Mouse (Mus musculus) kidney, adult 11 months (tissue): ENCODE results near the gene Fnbp1l.
A peak's percentile ranks its signal among the peaks of the same experiment; 100 is the strongest.

Experiments
- DNase-seq: peaks from one replicate; pipeline ENCODE4 v3.0.0; 2022

Fnbp1l gene

GRCm38 (mm10) chr3:122603229-122603628 lies 16.3 kb downstream of the Fnbp1l start:
- DNase-seq, result no peak

GRCm38 (mm10) chr3:122602370-122602769 lies 17.1 kb downstream of the Fnbp1l start:
- DNase-seq, result no peak

DNA sequence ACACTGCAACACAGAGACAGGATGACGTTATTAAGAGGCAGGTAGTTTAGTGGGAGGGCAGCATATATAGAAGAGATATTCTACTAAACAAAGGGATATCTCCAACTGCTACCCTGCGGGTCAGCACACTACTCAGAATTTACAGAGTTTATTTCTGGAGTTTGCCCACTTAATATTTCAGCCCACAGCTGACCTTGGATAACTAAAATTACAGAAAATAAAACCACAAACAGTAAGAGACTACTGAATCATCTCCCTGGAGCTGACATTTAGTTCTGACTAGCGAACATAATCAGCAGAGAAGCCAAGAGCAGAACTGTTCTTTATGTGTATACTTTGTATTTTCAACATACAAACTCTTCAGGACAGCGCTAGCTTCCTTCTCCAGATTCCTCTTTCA lies 20.2 kb downstream of the Fnbp1l start:
- DNase-seq, result no peak

DNA sequence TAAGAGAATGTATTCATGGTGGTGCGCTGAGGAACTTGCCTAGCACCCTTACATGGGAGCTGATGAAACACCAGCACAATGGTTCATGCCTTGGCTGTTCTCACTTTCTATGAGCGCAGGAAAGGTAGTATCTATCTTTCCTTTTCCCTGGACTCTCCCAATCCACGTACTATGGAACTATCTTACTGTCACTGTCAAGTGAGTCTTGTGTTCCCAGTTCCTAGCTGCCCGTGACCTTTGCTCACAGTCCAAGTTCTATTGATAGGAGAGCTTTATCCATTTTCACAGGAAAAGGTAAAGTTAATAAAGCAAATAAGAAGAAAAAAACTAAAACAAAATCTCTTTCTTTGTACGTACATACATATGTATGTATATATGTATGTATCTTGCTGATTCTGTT lies 28.7 kb downstream of the Fnbp1l start:
- DNase-seq, result no peak

DNA sequence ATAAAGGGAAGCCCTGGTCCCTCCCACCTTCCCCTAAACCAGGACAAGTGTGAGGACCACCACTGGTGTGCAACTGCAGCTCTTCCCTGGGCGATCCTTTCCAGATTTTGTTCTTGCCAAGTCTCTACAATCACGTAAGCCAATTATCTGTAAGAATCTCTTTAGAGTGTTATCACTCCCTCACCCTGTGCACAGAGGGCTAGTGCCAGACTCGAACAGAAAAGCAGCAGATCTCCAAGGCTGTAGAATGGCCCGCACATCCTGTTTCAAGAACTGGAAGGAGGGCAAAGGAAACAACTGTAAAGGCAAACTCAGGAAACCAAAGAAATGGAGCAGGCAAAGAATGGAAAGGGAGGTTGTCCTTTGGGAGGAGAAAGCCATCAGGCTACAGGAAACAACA lies 29.2 kb downstream of the Fnbp1l start:
- DNase-seq, result no peak

DNA sequence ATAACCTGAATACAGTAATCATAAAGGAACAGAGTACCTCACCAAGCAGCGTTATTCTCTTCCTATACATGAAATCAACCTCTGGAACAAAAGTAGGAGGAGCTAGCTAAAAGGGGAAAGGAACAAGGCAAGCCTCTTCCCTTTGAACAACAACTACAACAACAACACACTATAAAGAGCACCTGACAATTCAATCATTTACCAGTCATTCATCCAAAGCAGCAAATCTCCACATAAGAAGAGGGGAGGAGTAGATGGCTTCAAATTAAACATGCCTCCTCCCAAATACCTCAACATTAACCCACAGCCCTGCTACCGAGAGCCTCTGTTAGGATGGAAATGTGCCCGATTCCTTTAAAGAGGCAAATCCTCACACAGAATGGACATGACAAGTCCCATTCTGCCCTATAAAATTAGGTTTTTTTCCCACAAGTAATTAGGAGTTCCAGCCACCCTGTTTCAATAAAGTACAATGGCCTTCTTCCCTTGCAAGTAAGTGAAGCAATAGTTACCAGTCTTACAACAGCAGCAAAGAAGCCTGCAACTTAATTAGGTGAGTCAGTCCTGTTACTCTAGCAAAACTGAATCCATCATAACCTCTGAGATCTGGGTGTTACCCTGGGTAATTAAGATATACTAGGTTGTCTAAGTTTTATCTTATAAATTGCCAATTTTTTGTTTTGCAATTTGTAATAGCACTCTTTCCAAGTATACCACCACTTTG lies 32.4 kb downstream of the Fnbp1l start:
- DNase-seq, result no peak

DNA sequence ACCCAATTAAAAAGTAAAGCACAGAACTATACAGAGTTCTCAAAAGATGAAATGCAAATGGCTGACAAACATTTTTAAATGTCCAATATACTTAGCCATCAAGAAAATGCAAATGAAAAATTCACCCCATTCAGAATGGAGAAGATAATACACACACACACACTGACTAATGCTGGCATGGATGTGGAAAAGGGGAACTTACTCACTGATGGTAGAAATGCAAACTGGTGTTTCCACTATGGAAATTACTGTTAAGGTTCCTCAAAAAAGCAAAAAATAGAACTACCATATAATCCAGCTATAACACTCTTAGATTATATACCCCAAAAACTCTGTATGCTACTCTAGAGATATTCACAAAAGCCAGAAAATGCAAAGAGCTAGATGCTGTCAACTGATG lies 42.2 kb downstream of the Fnbp1l start:
- no peak for DNase-seq

- DNase-seq, result no peak
These were observed 44.6 kb downstream of the Fnbp1l start for GRCm38 (mm10) chr3:122574921-122575320.

- DNase-seq, result no peak
These were observed 45.9 kb downstream of the Fnbp1l start for GRCm38 (mm10) chr3:122573426-122574286.

DNA sequence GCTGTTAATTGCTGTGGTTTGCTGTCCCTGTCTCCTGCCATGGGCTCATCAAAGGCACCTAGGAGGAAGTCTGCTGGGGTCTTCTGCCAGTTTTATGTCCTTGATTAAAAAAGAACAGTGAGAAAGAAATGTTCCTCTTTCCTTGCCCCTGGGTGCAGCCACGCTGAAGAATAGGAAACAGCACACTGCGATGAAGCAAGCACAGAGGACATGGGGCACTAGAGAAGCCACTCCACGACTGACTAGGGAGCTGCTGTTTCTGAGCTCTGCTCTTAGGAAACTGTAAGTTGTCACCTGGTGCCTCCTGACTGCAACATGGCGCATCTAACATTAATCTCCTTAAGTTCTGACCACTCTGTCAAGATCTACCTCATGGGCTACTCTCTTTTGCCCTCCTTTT lies 53.0 kb downstream of the Fnbp1l start:
- DNase-seq, result no peak

DNA sequence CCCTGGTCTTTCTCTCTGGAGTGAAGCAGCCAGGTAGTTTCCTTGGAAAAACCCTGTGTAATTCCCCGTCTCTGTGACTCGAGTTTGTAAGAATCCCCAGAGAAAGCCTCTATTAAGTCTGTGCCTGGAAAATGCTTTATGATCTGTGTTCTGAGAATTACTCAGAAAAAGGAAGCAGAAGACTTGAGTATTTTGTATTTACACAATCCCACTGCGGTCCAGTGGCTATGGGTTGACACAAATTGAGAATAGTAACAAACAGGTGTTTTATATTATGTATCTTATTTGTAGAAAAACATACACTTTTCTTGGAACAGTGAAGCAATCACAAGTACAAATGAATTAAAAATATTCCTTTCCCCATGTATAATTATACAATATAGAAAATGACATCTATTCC lies 53.4 kb downstream of the Fnbp1l start:
- DNase-seq, result no peak

GRCm38 (mm10) chr3:122565285-122565684 lies 54.2 kb downstream of the Fnbp1l start:
- DNase-seq, result peak; percentile 24

DNA sequence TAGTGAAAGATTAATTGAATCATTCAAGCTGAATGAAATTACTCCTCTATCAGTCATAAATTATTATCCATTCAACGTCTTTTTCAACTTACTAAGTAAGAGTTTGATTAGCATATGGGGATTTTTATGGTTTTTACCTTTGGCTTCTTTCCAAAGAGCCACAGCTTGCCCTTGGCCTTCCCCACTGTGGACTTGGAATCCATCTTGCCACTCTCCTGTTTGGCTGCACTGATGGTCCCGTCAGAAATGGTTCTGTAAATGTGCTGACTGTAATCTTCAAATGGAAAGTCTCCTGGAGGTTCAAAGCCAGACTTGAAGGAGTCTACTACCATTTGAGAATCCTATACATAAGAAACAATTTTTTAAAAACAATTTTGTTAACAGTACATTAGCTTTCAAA lies 61.7 kb downstream of the Fnbp1l start:
- no peak for DNase-seq

DNA sequence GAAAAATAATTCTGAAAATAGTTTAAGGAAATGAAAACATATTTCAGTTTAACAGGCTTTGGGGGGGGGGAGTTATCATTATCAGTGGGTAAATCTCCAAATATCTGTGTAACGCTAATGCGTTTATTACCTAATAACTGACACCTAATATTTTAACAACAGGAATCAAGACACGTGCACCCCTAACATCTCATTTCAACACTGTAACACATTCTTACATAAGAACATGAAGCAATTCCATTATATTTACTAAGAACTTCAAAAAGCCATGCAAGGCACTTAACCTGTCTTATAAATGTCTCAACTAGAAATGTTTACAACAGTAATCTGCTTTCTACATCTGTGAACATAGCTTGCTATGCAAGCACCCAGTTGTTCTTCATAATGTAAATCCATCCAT lies 68.3 kb downstream of the Fnbp1l start:
- DNase-seq, result no peak

DNA sequence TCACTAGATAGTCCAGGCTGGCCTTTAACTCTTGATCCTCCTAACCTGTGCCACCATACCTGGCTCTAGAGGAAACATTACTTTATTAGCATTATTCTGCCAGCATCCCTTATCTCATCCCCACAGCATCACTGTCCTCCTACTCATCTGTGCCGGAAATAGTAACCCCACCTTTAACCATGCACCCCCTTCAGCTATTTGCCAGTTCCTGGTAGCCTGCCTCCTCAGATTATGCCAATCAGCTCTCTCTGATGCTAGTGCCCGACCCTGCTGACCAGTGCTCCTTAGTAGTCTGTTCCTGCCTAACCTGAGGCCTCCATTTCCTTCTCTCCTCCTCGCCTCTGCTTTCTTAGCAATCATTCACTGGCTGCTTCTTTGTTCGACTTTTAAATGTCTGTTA lies 72.0 kb downstream of the Fnbp1l start:
- no peak for DNase-seq

DNA sequence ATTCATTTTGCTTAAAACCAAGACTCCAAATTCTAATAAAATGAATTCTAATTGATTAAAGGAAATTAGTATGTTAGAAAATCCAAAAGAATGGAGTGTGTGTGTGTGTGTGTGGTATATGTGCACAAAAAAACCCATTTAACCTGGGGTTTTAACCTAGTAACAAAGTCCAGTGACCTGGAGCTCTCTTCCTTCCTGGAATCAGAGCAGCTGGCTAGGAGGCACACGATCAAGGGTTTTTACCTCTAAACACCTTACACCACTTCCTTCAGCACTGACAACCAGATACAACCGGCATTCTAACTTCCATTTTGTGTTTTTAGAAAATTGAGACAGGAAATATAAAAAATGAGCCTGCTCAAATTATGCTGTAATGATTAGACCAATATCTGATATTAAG lies 74.2 kb downstream of the Fnbp1l start:
- no peak for DNase-seq

DNA sequence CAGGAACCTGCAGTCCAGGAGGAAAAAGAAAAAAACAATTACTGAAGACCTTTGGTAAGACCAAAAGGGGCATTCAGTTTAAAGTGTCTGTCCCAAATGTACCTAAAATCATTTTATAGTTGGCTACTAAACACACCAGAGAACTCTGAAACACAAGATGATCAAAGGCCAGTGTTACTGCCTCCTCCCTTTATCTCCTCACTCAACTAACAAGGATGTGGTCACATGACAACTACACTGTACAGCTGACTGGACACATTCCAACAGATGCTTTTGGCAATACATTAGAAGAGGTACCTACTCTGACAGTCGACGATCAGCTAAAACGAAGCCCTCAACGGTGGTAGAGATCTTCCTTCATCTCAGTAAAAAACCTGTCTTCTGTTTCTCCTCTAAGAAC lies 78.6 kb downstream of the Fnbp1l start:
- no peak for DNase-seq

DNA sequence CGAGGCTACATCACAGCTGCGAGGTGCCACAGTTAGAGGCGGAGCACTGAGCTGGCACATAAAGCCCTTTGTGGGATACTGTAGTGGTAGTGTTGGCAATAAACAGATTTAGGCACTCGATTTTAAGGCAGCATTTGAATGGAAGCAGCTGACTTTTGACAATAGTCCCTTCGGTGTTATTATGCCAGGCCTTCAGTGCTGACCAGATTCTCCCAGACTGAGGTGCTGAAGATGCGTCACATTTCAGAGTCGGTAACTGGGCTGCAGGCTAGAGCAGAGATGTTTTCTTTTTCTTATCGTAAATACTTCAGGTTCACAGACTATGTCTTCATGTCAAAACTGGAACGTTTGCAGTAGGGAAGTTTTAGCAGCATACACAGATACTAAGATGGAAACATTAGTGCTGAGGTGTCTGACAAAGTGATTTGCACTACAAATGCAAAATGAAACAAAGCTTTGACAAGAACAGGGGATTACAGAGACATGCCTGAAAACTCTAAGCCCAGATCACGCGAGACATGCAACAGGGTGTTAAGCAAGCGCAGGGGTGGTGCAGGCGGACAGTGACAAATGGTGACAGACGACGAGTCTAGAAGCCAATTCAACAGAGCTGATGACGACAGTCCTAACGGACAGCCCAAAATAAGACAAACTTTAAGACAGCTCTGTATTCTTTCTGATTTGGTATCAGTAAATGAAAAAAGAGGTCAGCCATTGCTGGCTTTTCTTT lies 79.4 kb downstream of the Fnbp1l start:
- no peak for DNase-seq

DNA sequence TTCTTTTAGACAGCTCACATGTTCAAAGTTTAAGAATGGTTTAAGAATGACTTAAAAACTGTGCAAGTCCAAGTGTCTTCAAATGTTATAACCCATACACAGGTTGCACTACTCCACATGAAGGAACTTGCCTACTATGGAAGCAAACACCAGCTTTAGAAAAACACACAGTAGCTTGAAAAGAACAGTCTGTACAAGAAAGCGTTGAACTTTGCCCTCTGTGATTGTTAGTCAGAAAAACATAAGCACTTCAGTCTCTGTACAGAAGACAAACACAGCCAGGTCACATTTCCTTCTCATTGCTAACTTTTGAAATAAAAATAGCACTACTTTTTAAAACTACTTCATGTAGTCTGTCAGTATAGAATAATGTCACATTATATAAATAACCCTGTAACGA lies 80.7 kb downstream of the Fnbp1l start:
- DNase-seq, result no peak

- DNase-seq, result no peak
These were observed 83.4 kb downstream of the Fnbp1l start for GRCm38 (mm10) chr3:122535938-122536703.

- no peak for DNase-seq
These were observed 91.0 kb downstream of the Fnbp1l start for GRCm38 (mm10) chr3:122528477-122528876.

GRCm38 (mm10) chr3:122521294-122521693 lies 98.2 kb downstream of the Fnbp1l start:
- no peak for DNase-seq

- DNase-seq, result no peak
These were observed 98.6 kb downstream of the Fnbp1l start for GRCm38 (mm10) chr3:122520875-122521274.
